Mouse (Mus musculus): ENCODE data around the gene Pus7l. TPM values are rescaled to one million over a fixed set of nuclear protein-coding genes. Genes with fewer than 3 reads are reported as not detected.
"Not testable (repeated sequence)": the region's sequence is repeated elsewhere in the genome, so short reads cannot be mapped to it uniquely, and the experiment has no call there.

Pus7l gene
- polyA plus RNA-seq, 1 experiment from 2014 or later = 6.1 TPM

DNA sequence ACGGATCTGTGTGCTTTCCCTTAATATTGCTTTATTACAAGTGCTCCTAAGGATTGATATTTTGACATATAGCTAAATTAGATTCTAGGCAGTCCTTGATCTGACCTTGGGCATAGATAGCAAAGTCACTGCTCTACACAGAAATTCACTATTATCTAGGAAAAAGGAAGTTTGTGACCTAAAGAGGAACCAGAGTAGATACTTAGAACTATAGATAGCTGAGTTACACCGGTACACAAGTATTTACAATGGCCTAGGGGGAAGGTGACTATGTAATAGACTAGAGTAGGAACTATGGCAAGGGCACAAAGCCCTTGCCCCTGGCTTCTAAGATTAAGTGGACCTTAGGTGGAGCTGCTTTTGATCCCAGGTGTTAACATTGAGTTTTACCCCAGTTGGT is 55.3 kb downstream of the Pus7l start:
- not testable (repeated sequence) for H3K4me1 ChIP-seq (replicated peaks; ENCODE audit: control insufficient read depth, insufficient read depth, low read length); H3K36me3 ChIP-seq (ENCODE audit: control insufficient read depth, insufficient read depth, low read length); H3K9ac ChIP-seq (ENCODE audit: low read length); H3K4me2 ChIP-seq (ENCODE audit: low read depth, low read length); H3K4me3 ChIP-seq (ENCODE audit: low read length); H3K27me3 ChIP-seq (ENCODE audit: control insufficient read depth, insufficient read depth, low read depth, low read length); H3K9me3 ChIP-seq (ENCODE audit: control insufficient read depth, low read length); H3K27ac ChIP-seq (ENCODE audit: low read length); ATAC-seq (ENCODE audit: low read depth)
- whole genome bisulfite sequencing = 85% methylated on average over 2 of the region's 2 CpGs

DNA sequence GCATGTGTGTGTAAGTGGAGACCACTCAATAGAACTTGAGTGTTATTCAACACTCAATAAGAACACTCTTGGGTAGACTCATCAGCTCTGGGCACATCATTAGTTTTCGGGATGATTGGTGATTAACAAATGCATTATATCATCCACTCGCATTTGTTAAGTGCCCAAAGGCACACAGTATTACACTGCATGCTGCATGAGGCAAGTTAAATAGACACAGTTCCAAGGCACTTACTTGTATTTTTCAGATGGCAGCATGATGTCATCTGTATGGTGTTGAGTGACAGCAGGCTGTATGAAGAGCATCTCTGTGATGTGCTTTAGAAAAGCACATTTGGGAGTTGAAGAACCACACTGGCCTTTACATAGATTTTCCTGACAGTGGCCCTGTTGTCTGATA is 60.8 kb downstream of the Pus7l start:
- H3K36me3 ChIP-seq (ENCODE audit: control insufficient read depth, insufficient read depth, low read length) = no peaks in the 10 kb centered on the region
- H3K9ac ChIP-seq (ENCODE audit: low read length) = no peak overlapping the region
- ATAC-seq (ENCODE audit: low read depth) = no peak
- no peak overlapping the region for H3K27ac ChIP-seq (ENCODE audit: low read length)
- H3K9me3 ChIP-seq (ENCODE audit: control insufficient read depth, low read length) = no peaks in the 10 kb centered on the region
- H3K27me3 ChIP-seq (ENCODE audit: control insufficient read depth, insufficient read depth, low read depth, low read length) = no peaks in the 10 kb centered on the region
- peaks cover 2% of the 10 kb centered on the region; the same call in 1 of the 2 replicates for H3K4me1 ChIP-seq (replicated peaks; ENCODE audit: control insufficient read depth, insufficient read depth, low read length)
- WGBS = 63% methylated on average over 2 of the region's 2 CpGs
- no peak overlapping the region for H3K4me2 ChIP-seq (ENCODE audit: low read depth, low read length)
- H3K4me3 ChIP-seq (ENCODE audit: low read length) = no peak overlapping the region

DNA sequence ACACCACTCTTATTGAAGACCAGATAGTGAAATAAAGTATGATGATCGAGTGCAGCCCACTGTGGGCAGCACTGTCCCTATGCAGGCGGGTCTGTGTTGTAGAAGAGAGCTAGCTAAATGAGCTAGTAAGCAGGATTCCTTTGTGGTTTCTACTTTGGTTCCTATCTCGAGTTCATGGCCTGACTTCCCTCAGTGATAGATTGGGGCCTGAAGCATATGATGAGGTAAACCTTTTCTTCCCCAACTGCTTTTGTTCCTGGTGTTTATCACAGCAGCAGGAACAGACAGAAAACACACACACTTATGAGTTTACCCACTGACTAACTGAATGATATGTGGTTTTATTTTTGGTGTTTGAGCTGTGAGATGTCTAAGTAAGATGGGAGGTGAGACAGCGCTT is 62.6 kb downstream of the Pus7l start:
- WGBS = 85% methylated on average over 4 of the region's 4 CpGs
- Histone ChIP-seq H3K9ac (ENCODE audit: low read length) (no peak overlapping the region), H3K27ac (ENCODE audit: low read length) (no peak overlapping the region), H3K4me1 (replicated peaks; ENCODE audit: control insufficient read depth, insufficient read depth, low read length) (peaks cover 2% of the 10 kb centered on the region; the same call in 1 of the 2 replicates), H3K9me3 (ENCODE audit: control insufficient read depth, low read length) (no peaks in the 10 kb centered on the region), H3K27me3 (ENCODE audit: control insufficient read depth, insufficient read depth, low read depth, low read length) (no peaks in the 10 kb centered on the region), H3K36me3 (ENCODE audit: control insufficient read depth, insufficient read depth, low read length) (no peaks in the 10 kb centered on the region), H3K4me3 (ENCODE audit: low read length) (no peak overlapping the region), H3K4me2 (ENCODE audit: low read depth, low read length) (no peak overlapping the region)
- no peak for ATAC-seq (ENCODE audit: low read depth)

DNA sequence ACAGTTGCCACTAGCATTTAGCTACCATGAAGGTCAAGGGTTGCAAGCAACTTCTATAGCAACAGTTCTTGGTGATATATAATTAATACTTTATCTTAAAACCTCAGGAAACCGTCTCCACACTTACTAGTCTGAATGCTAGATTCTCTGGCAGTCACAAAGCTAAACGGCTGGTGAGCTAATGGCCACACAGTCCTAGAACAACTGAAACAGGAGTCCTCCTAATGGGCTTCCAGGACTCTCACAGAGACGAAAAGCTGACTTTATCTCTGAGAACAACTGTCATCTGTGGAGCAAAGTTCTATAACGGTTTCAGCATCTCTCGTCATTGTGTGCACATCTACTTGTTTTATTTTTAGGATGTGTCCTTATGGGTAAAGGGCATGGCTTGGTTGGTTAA is 63.1 kb downstream of the Pus7l start:
- no peak for ATAC-seq (ENCODE audit: low read depth)
- no peaks in the 10 kb centered on the region for H3K36me3 ChIP-seq (ENCODE audit: control insufficient read depth, insufficient read depth, low read length)
- H3K4me3 ChIP-seq (ENCODE audit: low read length) = no peak overlapping the region
- H3K9ac ChIP-seq (ENCODE audit: low read length) = no peak overlapping the region
- no peaks in the 10 kb centered on the region for H3K27me3 ChIP-seq (ENCODE audit: control insufficient read depth, insufficient read depth, low read depth, low read length)
- no peak overlapping the region for H3K4me2 ChIP-seq (ENCODE audit: low read depth, low read length)
- WGBS = 68% methylated on average over 5 of the region's 5 CpGs
- no peaks in the 10 kb centered on the region for H3K9me3 ChIP-seq (ENCODE audit: control insufficient read depth, low read length)
- peaks cover 2% of the 10 kb centered on the region; the same call in 1 of the 2 replicates for H3K4me1 ChIP-seq (replicated peaks; ENCODE audit: control insufficient read depth, insufficient read depth, low read length)
- H3K27ac ChIP-seq (ENCODE audit: low read length) = no peak overlapping the region

DNA sequence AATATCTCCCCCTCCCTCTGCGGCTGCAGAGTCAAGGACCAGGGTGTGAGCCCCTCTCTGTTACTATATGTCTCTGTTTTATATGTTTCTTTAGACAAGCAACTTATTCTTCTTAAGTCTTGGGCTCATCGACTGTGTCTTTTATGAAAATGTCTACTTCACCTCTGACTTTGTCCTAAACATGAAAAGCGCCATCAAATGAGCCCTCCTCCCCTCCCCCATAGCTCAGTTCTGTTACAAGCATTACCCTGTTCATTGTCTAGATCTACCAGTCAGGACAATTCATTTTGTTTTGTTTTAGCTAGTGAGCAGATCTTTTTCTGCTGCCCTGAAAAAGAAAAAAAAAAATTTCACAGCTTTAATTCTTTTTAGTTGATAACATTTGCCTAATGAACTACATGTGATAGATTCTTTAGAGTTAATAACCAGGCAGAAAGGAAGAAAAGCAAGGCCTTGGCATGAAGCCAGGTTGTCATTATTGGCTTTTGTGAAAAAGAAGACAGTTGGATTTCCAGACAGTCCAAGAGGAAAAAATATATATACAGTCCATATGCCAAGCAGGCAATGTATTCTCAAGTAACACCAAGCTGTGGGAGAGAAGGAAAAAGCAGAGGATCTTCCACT is 63.7 kb downstream of the Pus7l start:
- Histone ChIP-seq H3K9me3 (ENCODE audit: control insufficient read depth, low read length) (no peaks in the 10 kb centered on the region), H3K36me3 (ENCODE audit: control insufficient read depth, insufficient read depth, low read length) (no peaks in the 10 kb centered on the region), H3K27ac (ENCODE audit: low read length) (no peak overlapping the region), H3K4me3 (ENCODE audit: low read length) (no peak overlapping the region), H3K9ac (ENCODE audit: low read length) (no peak overlapping the region), H3K4me2 (ENCODE audit: low read depth, low read length) (no peak overlapping the region), H3K27me3 (ENCODE audit: control insufficient read depth, insufficient read depth, low read depth, low read length) (no peaks in the 10 kb centered on the region), H3K4me1 (replicated peaks; ENCODE audit: control insufficient read depth, insufficient read depth, low read length) (peaks cover 2% of the 10 kb centered on the region; the same call in 1 of the 2 replicates)
- WGBS = 65% methylated on average over 3 of the region's 3 CpGs
- 0 out of 2 replicates have a peak, but pooled peaks have one; percentile 15 for ATAC-seq (ENCODE audit: low read depth)

DNA sequence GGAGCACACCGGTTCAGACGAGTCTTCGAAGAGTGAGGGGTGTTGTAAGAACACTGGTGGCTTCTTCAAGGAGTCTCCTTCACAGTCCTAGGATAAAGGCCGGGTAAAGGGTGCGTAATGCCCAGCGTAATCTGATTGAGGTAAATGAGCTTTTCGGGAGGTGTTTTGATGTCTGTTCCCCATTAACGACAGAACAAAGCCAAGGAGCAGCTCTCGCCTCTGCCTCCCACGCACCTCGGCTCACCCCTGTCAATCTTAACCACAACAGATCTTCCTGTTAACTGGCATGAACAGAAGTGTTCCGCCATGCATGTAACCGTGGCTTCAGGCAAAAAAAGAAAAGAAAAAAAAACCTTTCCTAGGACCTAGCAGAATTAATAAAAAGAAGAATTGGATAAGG is 64.6 kb downstream of the Pus7l start:
- no peak for ATAC-seq (ENCODE audit: low read depth)
- no peaks in the 10 kb centered on the region for H3K27me3 ChIP-seq (ENCODE audit: control insufficient read depth, insufficient read depth, low read depth, low read length)
- H3K9ac ChIP-seq (ENCODE audit: low read length) = no peak overlapping the region
- no peak overlapping the region for H3K27ac ChIP-seq (ENCODE audit: low read length)
- H3K4me2 ChIP-seq (ENCODE audit: low read depth, low read length) = no peak overlapping the region
- WGBS = 54% methylated on average over 13 of the region's 13 CpGs
- peaks cover 2% of the 10 kb centered on the region; the same call in 1 of the 2 replicates for H3K4me1 ChIP-seq (replicated peaks; ENCODE audit: control insufficient read depth, insufficient read depth, low read length)
- H3K36me3 ChIP-seq (ENCODE audit: control insufficient read depth, insufficient read depth, low read length) = no peaks in the 10 kb centered on the region
- no peak overlapping the region for H3K4me3 ChIP-seq (ENCODE audit: low read length)
- H3K9me3 ChIP-seq (ENCODE audit: control insufficient read depth, low read length) = no peaks in the 10 kb centered on the region

DNA sequence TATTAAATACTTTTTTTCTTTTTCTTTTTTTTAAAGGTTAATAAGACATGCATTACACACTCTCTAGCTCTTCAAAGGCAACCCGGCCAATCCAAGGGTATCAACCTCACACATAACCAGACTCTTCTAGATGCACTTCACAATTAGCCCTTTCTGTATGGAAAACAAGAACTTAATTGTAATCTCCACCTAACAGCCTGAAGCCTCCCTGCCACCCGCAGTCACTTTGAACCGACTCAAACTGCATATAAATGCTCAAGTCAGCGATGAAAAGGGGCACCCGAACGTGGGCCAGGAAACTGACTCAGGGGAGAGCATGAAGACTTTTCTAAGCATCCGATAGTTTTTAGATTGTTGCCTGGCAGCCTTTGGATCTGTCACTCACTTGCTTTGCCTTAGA is 66.1 kb downstream of the Pus7l start:
- 73% methylated on average over 7 of the region's 7 CpGs for WGBS
- no peak for ATAC-seq (ENCODE audit: low read depth)
- Histone ChIP-seq H3K27me3 (ENCODE audit: control insufficient read depth, insufficient read depth, low read depth, low read length) (no peaks in the 10 kb centered on the region), H3K36me3 (ENCODE audit: control insufficient read depth, insufficient read depth, low read length) (no peaks in the 10 kb centered on the region), H3K4me3 (ENCODE audit: low read length) (no peak overlapping the region), H3K4me1 (replicated peaks; ENCODE audit: control insufficient read depth, insufficient read depth, low read length) (peaks cover 2% of the 10 kb centered on the region; the same call in 1 of the 2 replicates), H3K4me2 (ENCODE audit: low read depth, low read length) (no peak overlapping the region), H3K9ac (ENCODE audit: low read length) (no peak overlapping the region), H3K9me3 (ENCODE audit: control insufficient read depth, low read length) (no peaks in the 10 kb centered on the region), H3K27ac (ENCODE audit: low read length) (no peak overlapping the region)

DNA sequence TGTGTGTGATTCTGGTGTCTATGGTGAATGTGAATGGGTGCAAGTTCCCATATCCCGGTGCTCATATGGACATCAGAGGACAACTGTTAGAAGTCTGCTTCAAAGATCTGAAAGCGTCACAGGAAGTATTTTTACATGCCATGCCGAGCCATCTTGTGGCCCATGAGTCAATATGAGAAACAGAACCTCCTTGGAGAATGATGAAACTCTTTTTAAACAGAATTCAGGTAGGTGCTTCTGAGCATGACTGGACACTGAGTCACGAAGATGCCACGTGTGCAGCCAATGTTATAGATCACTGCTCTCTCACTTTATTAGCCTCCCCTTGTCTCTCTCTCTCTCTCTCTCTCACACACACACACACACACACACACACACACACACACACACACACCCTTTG is 67.4 kb downstream of the Pus7l start:
- no peak overlapping the region for H3K4me3 ChIP-seq (ENCODE audit: low read length)
- no peak for ATAC-seq (ENCODE audit: low read depth)
- WGBS = 69% methylated on average over 5 of the region's 5 CpGs
- peaks cover 2% of the 10 kb centered on the region; the same call in 1 of the 2 replicates for H3K4me1 ChIP-seq (replicated peaks; ENCODE audit: control insufficient read depth, insufficient read depth, low read length)
- H3K27ac ChIP-seq (ENCODE audit: low read length) = no peak overlapping the region
- no peaks in the 10 kb centered on the region for H3K36me3 ChIP-seq (ENCODE audit: control insufficient read depth, insufficient read depth, low read length)
- H3K9me3 ChIP-seq (ENCODE audit: control insufficient read depth, low read length) = no peaks in the 10 kb centered on the region
- H3K27me3 ChIP-seq (ENCODE audit: control insufficient read depth, insufficient read depth, low read depth, low read length) = no peaks in the 10 kb centered on the region
- no peak overlapping the region for H3K9ac ChIP-seq (ENCODE audit: low read length)
- H3K4me2 ChIP-seq (ENCODE audit: low read depth, low read length) = no peak overlapping the region
